Mouse (Mus musculus): ENCODE results near the gene Vwc2l.

The Vwc2l gene

GRCm38 (mm10) chr1:70725655-70726066, at the start of gene Vwc2l:
Gene Vwc2l (plus strand): TSS chr1:70725715.
- peak; percentile 68 for DNase-seq (ENCODE audit: inconsistent ontology term)

- no peak for DNase-seq (ENCODE audit: inconsistent ontology term)
Measured at GRCm38 (mm10) chr1:70692529-70692928, 33.0 kb upstream of the Vwc2l start.

GRCm38 (mm10) chr1:70700270-70700669, 25.2 kb upstream of the Vwc2l start:
- DNase-seq (ENCODE audit: inconsistent ontology term): no peak

- DNase-seq (ENCODE audit: inconsistent ontology term): no peak
Measured at GRCm38 (mm10) chr1:70703934-70704333, 21.6 kb upstream of the Vwc2l start.

GRCm38 (mm10) chr1:70705821-70706220, 19.7 kb upstream of the Vwc2l start:
- no peak for DNase-seq (ENCODE audit: inconsistent ontology term)

GRCm38 (mm10) chr1:70725045-70725444, 470 bp upstream of the Vwc2l start:
- no peak for DNase-seq (ENCODE audit: inconsistent ontology term)

GRCm38 (mm10) chr1:70787146-70787545, 61.6 kb downstream of the Vwc2l start:
- DNase-seq (ENCODE audit: inconsistent ontology term): no peak

- no peak for DNase-seq (ENCODE audit: inconsistent ontology term)
Measured at GRCm38 (mm10) chr1:70791636-70792035, 66.1 kb downstream of the Vwc2l start.

- DNase-seq (ENCODE audit: inconsistent ontology term): peak; percentile 16
Measured at GRCm38 (mm10) chr1:70795094-70795493, 69.6 kb downstream of the Vwc2l start.

GRCm38 (mm10) chr1:70803401-70803800, 77.9 kb downstream of the Vwc2l start:
- DNase-seq (ENCODE audit: inconsistent ontology term): no peak

- DNase-seq (ENCODE audit: inconsistent ontology term): no peak
Measured at GRCm38 (mm10) chr1:70823111-70823510, 97.6 kb downstream of the Vwc2l start.

GRCm38 (mm10) chr1:70833262-70833661, 107.7 kb downstream of the Vwc2l start:
- DNase-seq (ENCODE audit: inconsistent ontology term): no peak

- DNase-seq (ENCODE audit: inconsistent ontology term): no peak
Measured at GRCm38 (mm10) chr1:70842222-70842621, 116.7 kb downstream of the Vwc2l start.

GRCm38 (mm10) chr1:70845276-70845675, 119.8 kb downstream of the Vwc2l start:
- no peak for DNase-seq (ENCODE audit: inconsistent ontology term)

GRCm38 (mm10) chr1:70851633-70852390, 126.3 kb downstream of the Vwc2l start:
- DNase-seq (ENCODE audit: inconsistent ontology term): peak; percentile 77

- DNase-seq (ENCODE audit: inconsistent ontology term): peak; percentile 94
Measured at GRCm38 (mm10) chr1:70853446-70853845, 127.9 kb downstream of the Vwc2l start.

- DNase-seq (ENCODE audit: inconsistent ontology term): no peak
Measured at GRCm38 (mm10) chr1:70855912-70856311, 130.4 kb downstream of the Vwc2l start.

- DNase-seq (ENCODE audit: inconsistent ontology term): no peak
Measured at GRCm38 (mm10) chr1:70861672-70862071, 136.2 kb downstream of the Vwc2l start.

GRCm38 (mm10) chr1:70866137-70866536, 140.6 kb downstream of the Vwc2l start:
- DNase-seq (ENCODE audit: inconsistent ontology term): no peak

- no peak for DNase-seq (ENCODE audit: inconsistent ontology term)
Measured at GRCm38 (mm10) chr1:70880496-70880895, 155.0 kb downstream of the Vwc2l start.

- no peak for DNase-seq (ENCODE audit: inconsistent ontology term)
Measured at GRCm38 (mm10) chr1:70881269-70881668, 155.8 kb downstream of the Vwc2l start.

- DNase-seq (ENCODE audit: inconsistent ontology term): no peak
Measured at GRCm38 (mm10) chr1:70884156-70884555, 158.6 kb downstream of the Vwc2l start.

GRCm38 (mm10) chr1:70902311-70902710, 176.8 kb downstream of the Vwc2l start:
- DNase-seq (ENCODE audit: inconsistent ontology term): no peak

GRCm38 (mm10) chr1:70907366-70907765, 181.9 kb downstream of the Vwc2l start:
- DNase-seq (ENCODE audit: inconsistent ontology term): no peak

All from Muller cell, postnatal 12 days (primary cell).